Mouse (Mus musculus): ENCODE data around the gene Plcl2. TPM values are rescaled to one million over a fixed set of nuclear protein-coding genes. Genes with fewer than 3 reads are reported as not detected.
A peak's percentile ranks its signal among the peaks of the same experiment; 100 is the strongest.

Gene Plcl2
- total RNA-seq, 2 experiments from 2014 or later: 51.2 to 52.0 TPM

DNA sequence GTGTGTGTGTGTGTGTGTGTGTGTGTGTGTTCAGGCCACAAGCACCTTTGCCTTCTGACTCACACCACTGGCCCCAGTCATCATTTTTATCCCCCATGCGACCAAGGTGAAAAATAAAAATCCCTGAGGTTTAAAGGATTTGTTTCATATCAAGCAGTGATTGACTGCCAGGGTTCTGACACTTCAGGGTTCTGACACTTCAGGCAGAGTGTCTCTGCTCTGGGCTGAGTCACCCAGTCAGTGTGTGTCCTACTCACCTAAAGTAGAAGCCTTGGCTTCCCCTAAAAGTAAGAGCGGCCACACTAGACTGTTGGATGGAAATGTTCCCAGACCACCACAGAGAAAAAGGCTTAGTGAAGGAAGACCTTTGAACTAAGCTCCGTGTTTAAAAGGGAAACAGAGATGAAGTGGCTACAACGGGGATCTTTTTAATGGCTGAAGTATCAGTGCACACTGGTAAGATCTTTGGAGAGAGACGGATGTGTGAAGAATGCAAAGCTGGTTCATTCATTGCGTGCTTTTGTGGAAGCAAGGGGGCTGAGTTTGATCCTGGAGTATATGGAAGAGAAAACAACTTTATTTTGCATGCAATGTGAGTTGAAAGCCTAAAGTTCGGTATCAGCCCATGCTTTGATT is 11.0 kb upstream of the Plcl2 start:
- intact Hi-C loops (cut with DNase I): no loop called here
- no peak for DNase-seq

DNA sequence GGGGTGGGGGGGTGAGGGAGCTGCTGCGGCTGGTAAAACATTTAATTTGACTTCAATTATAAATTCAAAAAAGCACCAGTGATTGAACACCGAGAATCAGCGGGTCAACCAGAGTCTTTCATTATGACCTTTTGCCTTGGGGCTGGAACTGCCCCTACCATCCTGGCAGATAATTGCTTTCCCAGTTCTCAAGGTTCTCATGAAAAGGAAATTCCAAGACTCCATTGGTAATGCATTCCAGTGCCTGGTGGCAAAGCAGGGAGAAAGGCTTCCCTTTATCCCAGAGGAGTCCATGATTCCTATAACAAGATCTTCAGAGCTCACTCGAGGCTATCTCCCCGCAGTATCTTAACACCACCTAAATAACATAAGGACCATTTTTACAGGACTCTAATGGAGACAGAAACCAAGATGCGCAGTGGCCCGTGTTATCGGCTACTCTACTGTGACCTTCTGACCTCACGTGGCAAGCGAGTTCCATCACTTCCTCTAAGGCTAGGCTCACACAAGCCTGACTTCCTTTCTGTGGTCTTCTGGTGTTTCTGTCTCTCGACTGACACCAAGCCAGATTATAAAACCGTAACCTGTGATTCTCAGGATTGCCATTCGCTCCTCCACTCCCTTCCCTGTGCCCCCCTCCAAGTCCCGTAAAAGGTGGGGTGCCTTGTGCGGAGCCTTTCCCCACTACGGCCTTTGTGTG is 10.0 kb upstream of the Plcl2 start:
- no peak for DNase-seq
- intact Hi-C loops (cut with DNase I): no loop called here

GRCm38 (mm10) chr17:50500806-50501205 is 8.4 kb upstream of the Plcl2 start:
- DNase-seq: no peak
- intact Hi-C loops (cut with DNase I): loop anchor here (10.0 kb wide), 1 partner anchor 294 kb away; no protein-coding TSS in a partner anchor

DNA sequence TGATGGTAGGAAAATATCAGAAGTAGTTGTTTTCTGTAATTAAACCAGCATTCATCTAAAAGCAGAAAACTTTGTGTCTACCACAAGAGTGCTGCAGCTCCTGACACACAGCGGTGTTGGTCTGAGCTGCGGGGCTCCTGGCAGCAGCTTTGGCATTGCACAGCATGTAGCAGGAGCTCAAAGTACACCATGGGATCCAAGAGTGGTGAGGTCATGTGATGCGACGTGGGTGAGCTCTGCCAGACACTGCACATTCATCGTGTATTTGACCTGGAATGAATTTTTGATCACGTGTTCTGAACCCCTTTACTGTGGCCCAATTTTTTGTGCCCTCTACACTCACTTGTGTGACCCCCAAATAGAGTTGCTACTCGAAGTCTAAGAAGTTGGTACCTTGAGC is 6.1 kb upstream of the Plcl2 start:
- intact Hi-C loops (cut with DNase I): loop anchor here (10.0 kb wide), 1 partner anchor 292 kb away; no protein-coding TSS in a partner anchor
- DNase-seq: peak; percentile 10

DNA sequence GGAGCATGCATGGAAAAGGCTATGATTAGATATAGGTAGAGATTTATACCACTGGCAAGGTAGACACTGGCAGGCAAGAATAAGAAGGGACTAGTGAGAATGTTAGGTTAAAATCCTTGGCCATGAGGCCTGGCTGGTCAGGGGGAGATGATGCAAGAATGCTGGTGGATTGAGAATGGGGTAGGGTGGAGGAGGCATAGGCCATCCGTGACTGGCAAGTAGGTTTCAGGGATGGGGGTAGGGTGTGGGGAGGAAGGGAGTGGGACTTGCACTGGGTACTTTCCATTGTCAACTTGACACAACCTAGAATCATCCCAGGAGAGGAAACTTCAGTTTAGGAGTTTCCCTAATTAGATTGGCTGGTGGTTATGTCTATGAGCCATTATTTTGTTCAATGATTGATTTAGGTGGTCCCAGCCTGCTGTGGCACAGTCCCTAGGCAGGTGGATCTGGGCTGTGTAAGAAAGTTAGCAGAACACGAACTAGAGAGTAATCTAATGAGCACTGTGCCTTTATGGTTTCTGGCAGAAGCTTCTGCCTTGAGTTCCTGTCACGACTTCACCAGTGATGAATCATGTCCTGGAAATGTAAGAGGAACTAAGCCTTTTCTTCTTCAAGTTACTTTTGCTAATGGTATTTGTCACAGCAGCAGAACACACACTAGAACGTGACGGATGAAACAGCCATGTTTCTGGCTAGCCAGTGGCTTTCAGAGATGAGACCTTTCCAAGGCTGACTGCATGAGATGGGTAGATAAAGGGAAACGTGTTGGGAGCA is 4.9 kb upstream of the Plcl2 start:
- no peak for DNase-seq
- intact Hi-C loops (cut with DNase I): loop anchor here (10.0 kb wide), 1 partner anchor 291 kb away; no protein-coding TSS in a partner anchor

DNA sequence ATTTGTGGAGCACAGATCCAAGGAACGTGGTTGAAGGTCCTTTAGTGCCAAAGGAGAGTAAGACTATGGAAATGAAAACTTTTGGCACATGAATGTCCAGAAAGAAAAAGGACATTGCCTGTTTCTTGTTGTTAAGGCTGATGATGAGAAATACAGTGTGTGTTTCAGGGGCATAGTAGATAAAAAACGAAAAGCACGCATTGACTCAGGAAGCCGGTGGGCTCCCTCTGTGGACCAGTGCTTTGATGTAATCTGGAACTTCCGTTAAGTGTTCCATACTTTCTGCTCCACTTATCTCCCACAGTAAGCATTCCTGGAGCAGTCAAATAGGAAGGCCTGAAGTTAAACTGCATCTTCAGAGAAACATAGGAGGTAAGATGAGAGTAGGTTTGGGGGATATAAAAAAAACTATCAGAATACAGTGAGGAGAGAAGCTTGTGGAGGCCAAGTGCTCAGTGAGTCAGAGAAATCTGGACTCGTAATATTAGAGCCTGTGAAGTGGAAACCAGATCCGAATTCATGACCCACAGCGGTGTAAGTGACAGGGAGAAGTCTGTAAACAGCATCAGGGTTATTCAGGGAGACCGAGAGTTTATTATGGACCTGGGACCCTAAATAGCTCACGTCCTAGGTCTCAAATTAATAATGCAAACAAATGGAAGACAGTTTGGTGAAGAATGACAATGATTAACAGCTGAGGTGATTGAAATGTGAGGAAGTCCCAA is 3.1 kb upstream of the Plcl2 start:
- intact Hi-C loops (cut with DNase I): loop anchor here (5.0 to 10.0 kb wide), 2 partner anchors 214 to 289 kb away; partner anchors contain the start of gene Dazl
- DNase-seq: no peak

GRCm38 (mm10) chr17:50506861-50507321 is 2.3 kb upstream of the Plcl2 start:
- DNase-seq: peak; percentile 18

GRCm38 (mm10) chr17:50508055-50508774 is 988 bp upstream of the Plcl2 start:
- DNase-seq: peak; percentile 16
- intact Hi-C loops (cut with DNase I): loop anchor here (5.0 to 10.0 kb wide), 2 partner anchors 216 to 287 kb away; partner anchors contain the start of gene Dazl

More at GRCm38 (mm10) chr17:50506861-50507321, 2.3 kb upstream of the Plcl2 start:
- intact Hi-C loops (cut with DNase I): loop anchor here (5.0 to 10.0 kb wide), 2 partner anchors 215 to 288 kb away; partner anchors contain the start of gene Dazl

DNA sequence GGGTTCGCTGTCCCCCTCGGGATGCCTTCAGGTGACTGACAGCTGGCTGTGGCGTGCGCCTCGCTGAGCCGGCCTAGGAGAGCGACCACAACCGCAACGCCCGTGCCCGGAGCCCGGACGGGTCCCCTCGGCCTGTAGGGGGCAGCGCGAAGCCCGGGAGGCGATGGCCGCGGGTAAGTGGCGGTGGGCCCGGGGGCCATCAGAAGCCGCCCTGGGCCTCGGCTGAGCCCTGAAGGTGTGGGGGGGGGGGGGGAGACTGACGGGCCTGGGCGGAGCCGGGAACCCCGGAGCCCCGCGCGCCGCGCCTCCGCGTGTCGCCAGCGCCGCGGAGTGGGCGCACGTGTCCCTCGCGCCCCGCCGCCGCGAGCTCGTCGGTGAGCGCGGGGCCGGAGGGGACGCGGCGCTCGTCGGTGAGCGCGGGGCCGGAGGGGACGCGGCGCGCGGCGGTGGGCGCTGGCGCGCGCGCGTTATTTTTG is 390 bp upstream of the Plcl2 start:
- peak; percentile 84 for DNase-seq
- intact Hi-C loops (cut with DNase I): loop anchor here (5.0 to 10.0 kb wide), 2 partner anchors 217 to 286 kb away; partner anchors contain the start of gene Dazl

DNA sequence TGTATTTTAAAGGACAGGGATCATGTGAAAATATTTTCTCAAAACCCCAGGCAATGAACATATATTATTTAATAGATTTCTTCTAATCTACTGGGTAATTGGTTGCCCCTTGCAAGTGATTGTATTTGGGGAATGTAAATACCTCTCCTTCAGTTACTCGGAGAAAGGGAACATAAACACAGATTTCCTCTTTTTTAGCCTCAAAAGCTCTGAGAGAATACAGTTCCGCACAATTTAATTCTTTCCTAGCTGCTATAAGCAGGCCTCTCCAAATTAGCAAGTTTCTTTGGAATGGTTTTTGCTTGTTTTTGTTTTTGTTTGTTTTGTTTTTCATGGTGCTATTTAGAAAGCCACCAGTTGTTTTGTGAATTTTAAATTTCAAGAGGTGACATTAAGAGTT is 1.1 kb downstream of the Plcl2 start:
- no peak for DNase-seq
- intact Hi-C loops (cut with DNase I): no loop called here

DNA sequence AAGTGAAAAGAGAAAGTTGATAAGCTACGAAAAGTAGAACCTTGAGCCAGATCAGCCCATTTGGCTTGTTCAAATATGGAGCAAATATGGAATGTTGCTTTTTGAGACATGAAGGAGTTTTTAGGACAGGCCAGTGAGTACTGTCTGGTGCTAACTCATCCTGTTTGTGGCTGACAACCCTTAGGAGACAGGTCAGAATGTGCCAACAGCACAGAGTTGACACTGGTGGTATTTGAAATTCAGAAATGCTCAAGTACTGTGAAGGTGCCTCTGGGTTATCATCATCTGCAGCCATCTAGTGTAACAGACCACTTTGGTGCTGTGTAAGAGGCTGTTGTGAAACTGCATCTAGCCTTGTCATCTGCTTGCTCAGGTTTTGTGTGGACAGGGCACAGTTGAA is 1.5 kb downstream of the Plcl2 start:
- no peak for DNase-seq
- intact Hi-C loops (cut with DNase I): no loop called here

DNA sequence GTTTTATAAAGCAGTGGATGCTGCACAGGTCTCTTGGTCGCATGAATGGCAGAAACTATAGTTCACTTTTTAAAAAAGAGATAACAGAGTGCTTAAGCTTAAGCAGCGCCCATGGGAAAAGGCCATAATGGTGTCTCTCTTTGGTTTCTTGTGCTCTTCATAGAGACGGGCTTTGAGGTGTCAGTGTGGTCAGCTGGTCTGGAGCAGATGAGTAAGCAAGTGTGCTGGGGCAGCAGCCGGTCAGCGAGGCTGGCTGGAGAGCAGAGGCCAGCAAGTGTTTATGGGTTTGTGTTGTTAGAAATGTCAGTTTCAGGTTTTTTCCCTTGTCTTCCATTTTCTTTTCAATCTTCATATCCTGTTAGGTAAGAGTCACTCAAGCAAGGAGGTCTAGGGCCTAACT is 3.0 kb downstream of the Plcl2 start:
- intact Hi-C loops (cut with DNase I): no loop called here

DNA sequence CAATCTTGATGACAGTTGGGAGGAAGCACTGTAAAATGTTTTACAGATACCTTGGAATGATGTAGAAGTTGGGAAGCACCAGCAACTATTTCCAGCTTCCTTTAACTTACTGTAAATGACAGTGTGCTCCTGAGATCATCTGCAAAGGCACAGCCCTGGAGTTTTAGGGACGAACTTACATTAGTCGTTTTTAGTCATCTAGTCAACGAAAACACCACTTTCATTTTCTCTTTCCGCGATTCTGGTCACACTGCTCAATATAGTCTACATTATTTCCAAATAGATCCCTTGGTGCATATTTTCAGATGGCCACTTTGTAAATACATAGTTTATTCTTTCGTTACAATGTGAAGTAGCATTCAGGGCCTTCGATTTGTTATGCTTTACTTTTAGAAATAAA is 3.6 kb downstream of the Plcl2 start:
- intact Hi-C loops (cut with DNase I): no loop called here
- no peak for DNase-seq

More for the DNA sequence above, 3.0 kb downstream of the Plcl2 start:
- no peak for DNase-seq

DNA sequence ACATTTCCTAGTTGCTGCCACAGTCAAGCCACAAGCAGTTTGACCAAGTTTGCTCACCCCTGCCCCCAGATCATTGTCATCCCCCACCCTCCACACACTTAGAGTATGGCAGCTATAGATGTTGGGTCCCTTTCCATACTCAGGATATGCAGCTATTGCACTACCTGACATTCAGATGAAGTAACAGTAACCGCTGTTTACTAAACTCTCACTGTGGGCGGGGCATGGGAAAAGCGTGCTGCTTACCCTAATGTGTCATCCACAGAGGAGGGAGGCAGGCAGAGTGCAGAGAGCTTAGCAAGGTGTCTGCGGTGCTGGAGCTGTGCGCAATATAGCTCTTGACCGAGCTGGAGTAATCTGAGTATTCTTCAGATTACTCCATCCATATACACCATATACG is 4.2 kb downstream of the Plcl2 start:
- no peak for DNase-seq
- intact Hi-C loops (cut with DNase I): no loop called here

DNA sequence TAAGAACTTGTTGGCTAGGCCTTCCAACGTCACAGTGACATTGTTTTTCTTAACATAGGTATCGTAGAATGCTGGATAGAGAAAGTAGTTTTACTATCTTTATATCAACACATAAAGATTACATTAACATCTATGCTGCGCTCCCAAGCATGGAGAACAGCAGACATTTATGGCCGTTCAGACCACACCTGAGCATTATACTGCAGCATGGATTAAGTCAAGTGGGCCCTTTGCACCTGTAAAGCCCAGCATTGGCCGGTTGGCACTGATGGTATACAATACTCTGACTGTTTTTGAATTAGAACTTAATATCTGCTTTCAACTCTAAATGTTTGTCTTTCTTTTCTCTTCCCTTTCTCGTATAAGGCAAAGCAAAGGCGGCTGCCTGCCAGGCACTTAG is 4.8 kb downstream of the Plcl2 start:
- DNase-seq: no peak
- intact Hi-C loops (cut with DNase I): no loop called here

GRCm38 (mm10) chr17:50515926-50516325 is 6.7 kb downstream of the Plcl2 start:
- intact Hi-C loops (cut with DNase I): no loop called here
- DNase-seq: no peak

GRCm38 (mm10) chr17:50517781-50518415 is 8.7 kb downstream of the Plcl2 start:
- intact Hi-C loops (cut with DNase I): no loop called here
- DNase-seq: no peak

DNA sequence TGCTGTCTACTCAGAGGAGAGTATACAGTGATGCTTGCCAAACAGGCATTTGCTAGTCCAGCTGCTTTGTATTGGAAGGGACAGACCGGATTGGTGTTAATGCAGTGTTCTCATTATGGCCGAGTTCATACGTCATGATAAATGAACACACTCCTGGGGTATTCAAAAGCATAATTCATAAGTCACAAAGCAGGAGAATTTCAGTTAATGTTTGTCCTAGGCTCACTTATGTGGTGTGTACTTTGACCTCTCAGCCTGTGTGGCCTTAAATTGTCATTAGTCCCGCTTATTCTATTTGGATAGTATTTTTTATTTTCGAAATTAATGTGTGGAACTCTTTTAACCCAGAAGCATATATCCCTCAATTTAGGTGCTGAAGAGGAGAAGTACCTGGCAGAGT is 10.4 kb downstream of the Plcl2 start:
- intact Hi-C loops (cut with DNase I): no loop called here
- no peak for DNase-seq

DNA sequence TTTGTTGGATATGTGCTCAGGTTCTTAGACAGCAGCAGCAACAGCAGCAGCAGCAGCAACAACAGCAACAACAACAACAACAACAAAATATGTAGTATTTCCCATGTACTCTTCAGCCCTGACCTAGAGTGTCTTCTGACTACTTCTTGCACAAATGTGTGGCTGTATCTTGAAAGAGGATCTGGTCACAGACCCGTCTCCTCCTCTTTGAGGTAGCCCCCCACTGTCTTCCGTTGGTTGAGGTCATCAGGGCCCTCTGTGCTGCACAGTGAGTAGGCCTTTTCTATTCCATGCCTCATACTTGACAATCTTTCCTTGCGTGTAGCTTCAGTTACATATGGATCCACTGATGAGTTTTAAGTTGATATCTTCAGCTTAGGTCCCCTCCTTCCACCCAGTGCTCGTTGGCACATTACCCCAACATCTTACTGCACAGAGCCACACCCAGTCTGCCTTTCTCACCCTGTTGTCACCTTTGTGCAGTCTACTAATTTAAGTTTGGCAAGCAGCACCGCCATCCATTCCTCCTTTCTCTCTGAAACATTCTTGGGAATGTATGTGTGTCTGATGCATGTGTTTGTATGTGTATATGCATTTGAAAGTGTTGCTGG is 13.4 kb downstream of the Plcl2 start:
- intact Hi-C loops (cut with DNase I): no loop called here
- DNase-seq: no peak
